Mouse (Mus musculus) limb, embryonic 14.5 days (tissue): ENCODE measurements around the gene Mindy4. TPM values are rescaled to one million over a fixed set of nuclear protein-coding genes. Genes with fewer than 3 reads are reported as not detected.

Experiments
- ATAC-seq: fragments of 200-750 bp; cut with Nextera tagmentation; 2 replicates; pipeline ENCODE4 v1.8.0; 2017; ENCODE audit warnings: low read depth, moderate number of reproducible peaks, moderate TSS enrichment; ENCODE audit not compliant: low FRiP score
- DNase-seq: peaks from one replicate; pipeline ENCODE4 v3.0.0-alpha.2; 2015; ENCODE audit warnings: low spot score
- H3K27ac ChIP-seq: fragments of 300-500 bp; sonication (generic); replicated peaks from 2 replicates; pipeline ENCODE4 v1.5.1; 2014; ENCODE audit warnings: low read depth, mild to moderate bottlenecking, low read length, moderate library complexity, mixed read lengths
- H3K27me3 ChIP-seq: fragments of 300-500 bp; sonication (generic); 2 replicates; pipeline ENCODE4 v1.6.1; 2014; ENCODE audit warnings: low read length, mixed read lengths; ENCODE audit not compliant: control insufficient read depth, insufficient read depth
- H3K36me3 ChIP-seq: fragments of 300-500 bp; sonication (generic); 2 replicates; pipeline ENCODE4 v1.6.1; 2014; ENCODE audit warnings: mild to moderate bottlenecking, low read length, moderate library complexity, mixed read lengths; ENCODE audit not compliant: control insufficient read depth, insufficient read depth
- H3K4me1 ChIP-seq: fragments of 300-500 bp; sonication (generic); 2 replicates; pipeline ENCODE4 v1.6.1; 2014; ENCODE audit warnings: antibody characterized with exemption, low read length, mixed read lengths; ENCODE audit not compliant: control insufficient read depth, insufficient read depth
- H3K4me2 ChIP-seq: fragments of 300-500 bp; sonication (generic); replicated peaks from 2 replicates; pipeline ENCODE4 v1.6.1; 2014; ENCODE audit warnings: low read depth, mild to moderate bottlenecking, low read length, moderate library complexity; ENCODE audit not compliant: severe bottlenecking
- H3K4me3 ChIP-seq: fragments of 300-500 bp; sonication (generic); replicated peaks from 2 replicates; pipeline ENCODE4 v1.5.1; 2014; ENCODE audit warnings: low read length
- H3K9ac ChIP-seq: fragments of 300-500 bp; sonication (generic); 2 replicates; pipeline ENCODE4 v1.6.1; 2014; ENCODE audit warnings: mild to moderate bottlenecking, low read depth, low read length, moderate library complexity; ENCODE audit not compliant: severe bottlenecking
- H3K9me3 ChIP-seq: fragments of 300-500 bp; sonication (generic); 2 replicates; pipeline ENCODE4 v1.6.1; 2016; ENCODE audit warnings: low read length; ENCODE audit not compliant: control insufficient read depth
- POLR2A ChIP-seq: fragments of 200-500 bp; IDR thresholded peaks from 2 replicates; pipeline ENCODE4 v1.8.0; 2012; ENCODE audit warnings: inconsistent platforms, mild to moderate bottlenecking, moderate library complexity, borderline replicate concordance; ENCODE audit not compliant: insufficient read depth, insufficient read length; ENCODE audit errors: extremely low read depth
- WGBS: fragments of 180-500 bp; shearing (Covaris S2); extraction: QIAGEN DNeasy Blood & Tissue Kit; methylation state at CpG from one replicate; pipeline ENCODE4 v1.1.7; 2014; 5-methylcytosine and 5-hydroxymethylcytosine counted together
- polyA plus RNA-seq, 2 experiments: library from polyadenylated mRNA; depleted of rRNA in 1 of 2; stranded (reverse) in 1 of 2; unstranded in 1 of 2; fragments of >200 nt; fragmentation: Nextera tagmentation in 1 of 2; extraction: Ambion mirVana in 1 of 2; gene quantifications; 2 replicates each; pipeline versions ENCODE4 v1.2.1 to v1.2.3; 2012 to 2014

Gene Mindy4
- polyA plus RNA-seq, 2 experiments = 13.2 to 14.9 TPM

- H3K27ac ChIP-seq = peak overlapping the region; percentile 89
- 0 out of 2 replicates have a peak overlapping the region, but pooled peaks have one; percentile 11 for H3K4me2 ChIP-seq
- H3K4me1 ChIP-seq = peaks cover 36% of the 10 kb centered on the region
- H3K9ac ChIP-seq = no peak overlapping the region; the same call in 1 of the 2 replicates
- peak; percentile 56 for ATAC-seq
- TF ChIP-seq POLR2A = no peak
- peaks cover 4% of the 10 kb centered on the region for H3K36me3 ChIP-seq
- WGBS = 46% methylated on average over 14 of the region's 14 CpGs
- H3K4me3 ChIP-seq = no peak overlapping the region
- peak; percentile 65 for DNase-seq
- H3K27me3 ChIP-seq = no peaks in the 10 kb centered on the region
- H3K9me3 ChIP-seq = no peaks in the 10 kb centered on the region
Measured at GRCm38 (mm10) chr6:55258428-55259325, 55.5 kb downstream of the Mindy4 start.

- no peak overlapping the region for H3K4me2 ChIP-seq
Measured at GRCm38 (mm10) chr6:55262161-55262560, 59.0 kb downstream of the Mindy4 start.

GRCm38 (mm10) chr6:55263490-55264046 is 60.4 kb downstream of the Mindy4 start:
- Histone ChIP-seq H3K36me3 (peaks cover 7% of the 10 kb centered on the region), H3K4me3 (no peak overlapping the region), H3K27ac (no peak overlapping the region), H3K4me2 (no peak overlapping the region), H3K4me1 (peaks cover 33% of the 10 kb centered on the region), H3K9me3 (no peaks in the 10 kb centered on the region), H3K9ac (no peak overlapping the region), H3K27me3 (no peaks in the 10 kb centered on the region)
- no peak for TF ChIP-seq POLR2A
- DNase-seq (no peak), ATAC-seq (no peak)
- 90% methylated on average over 5 of the region's 5 CpGs for WGBS

More at GRCm38 (mm10) chr6:55262161-55262560, 59.0 kb downstream of the Mindy4 start:
- H3K4me1 ChIP-seq = peaks cover 36% of the 10 kb centered on the region
- no peaks in the 10 kb centered on the region for H3K27me3 ChIP-seq
- TF ChIP-seq POLR2A = no peak
- no peak overlapping the region for H3K27ac ChIP-seq
- no peak overlapping the region for H3K9ac ChIP-seq
- no peak for ATAC-seq
- no peak overlapping the region for H3K4me3 ChIP-seq
- peaks cover 7% of the 10 kb centered on the region for H3K36me3 ChIP-seq
- DNase-seq = no peak
- no peaks in the 10 kb centered on the region for H3K9me3 ChIP-seq
- WGBS = 76% methylated on average over 11 of the region's 12 CpGs

GRCm38 (mm10) chr6:55264741-55265366 is 61.7 kb downstream of the Mindy4 start:
- H3K4me1 ChIP-seq = peaks cover 22% of the 10 kb centered on the region
- H3K4me2 ChIP-seq = no peak overlapping the region
- 91% methylated on average over 7 of the region's 7 CpGs for WGBS
- H3K27me3 ChIP-seq = no peaks in the 10 kb centered on the region
- no peaks in the 10 kb centered on the region for H3K9me3 ChIP-seq
- H3K4me3 ChIP-seq = no peak overlapping the region
- DNase-seq (no peak), ATAC-seq (no peak)
- H3K36me3 ChIP-seq = peaks cover 7% of the 10 kb centered on the region
- no peak for TF ChIP-seq POLR2A
- no peak overlapping the region for H3K9ac ChIP-seq
- no peak overlapping the region for H3K27ac ChIP-seq

- TF ChIP-seq POLR2A = no peak
- WGBS = 78% methylated on average over 7 of the region's 7 CpGs
- H3K36me3 ChIP-seq = 0 out of 2 replicates have a peak, but pooled peaks cover 5% of the 10 kb centered on the region
- DNase-seq (no peak), ATAC-seq (no peak)
- no peak overlapping the region for H3K4me2 ChIP-seq
- no peak overlapping the region for H3K27ac ChIP-seq
- H3K9ac ChIP-seq = no peak overlapping the region
- no peaks in the 10 kb centered on the region for H3K27me3 ChIP-seq
- H3K9me3 ChIP-seq = no peaks in the 10 kb centered on the region
- no peak overlapping the region for H3K4me3 ChIP-seq
- H3K4me1 ChIP-seq = peaks cover 13% of the 10 kb centered on the region; the same call in 1 of the 2 replicates
Measured at GRCm38 (mm10) chr6:55272952-55273351, 69.8 kb downstream of the Mindy4 start.
